Mouse (Mus musculus) central nervous system, embryonic 14 days (tissue): ENCODE measurements around the gene Ugcg. TPM values are rescaled to one million over a fixed set of nuclear protein-coding genes. Genes with fewer than 3 reads are reported as not detected.

Source experiments
- polyA plus RNA-seq: library from polyadenylated mRNA; depleted of rRNA; stranded (reverse); fragments of >200 nt; gene quantifications from 2 replicates; pipeline ENCODE4 v1.2.3, GENCODE M21; 2012; rRNA removed

Ugcg gene
- 48.8 and 49.8 TPM in 2 replicates for polyA plus RNA-seq

GRCm38 (mm10) chr4:59188802-59189545 is at the start of gene Ugcg:
Ugcg (plus strand) TSS chr4:59189257.

Other genes with a start within 250 kb of the Ugcg start
- gene Zkscan16, start 245.6 kb upstream of the Ugcg start, polyA plus RNA-seq = 2.9 and 3.2 TPM in 2 replicates
- gene Ptgr1, start 202.1 kb upstream of the Ugcg start, polyA plus RNA-seq = 4.0 and 6.1 TPM in 2 replicates
- 4.0 and 6.2 TPM in 2 replicates for gene Dnajc25, start 194.2 kb upstream of the Ugcg start, polyA plus RNA-seq
- gene Gm20503, start 186.0 kb upstream of the Ugcg start, polyA plus RNA-seq = not detected in 2 replicates
- gene Gng10, start 154.2 kb upstream of the Ugcg start, polyA plus RNA-seq = 65.4 and 73.0 TPM in 2 replicates
- not detected in 2 replicates for gene AI481877, start 50.3 kb upstream of the Ugcg start, polyA plus RNA-seq
- 3.1 and 4.1 TPM in 2 replicates for gene Susd1, start 249.4 kb downstream of the Ugcg start, polyA plus RNA-seq